Mouse (Mus musculus) cerebellum, adult 9-11 months (tissue): ENCODE results near the gene Ahsa1.
"Not testable (repeated sequence)": the region's sequence is repeated elsewhere in the genome, so short reads cannot be mapped to it uniquely, and the experiment has no call there.

Experiments
- DNase-seq: peaks from one replicate; pipeline ENCODE4 v3.0.0; 2022

Ahsa1 gene

GRCm38 (mm10) chr12:87282743-87283142 is 16.5 kb downstream of the Ahsa1 start:
- DNase-seq: no peak

- DNase-seq: no peak
Measured at GRCm38 (mm10) chr12:87283706-87284105, 17.4 kb downstream of the Ahsa1 start.

GRCm38 (mm10) chr12:87284268-87284667 is 18.0 kb downstream of the Ahsa1 start:
- DNase-seq: no peak

- DNase-seq: no peak
Measured at GRCm38 (mm10) chr12:87284726-87285125, 18.4 kb downstream of the Ahsa1 start.

- no peak for DNase-seq
Measured at GRCm38 (mm10) chr12:87289100-87289499, 22.8 kb downstream of the Ahsa1 start.

GRCm38 (mm10) chr12:87293934-87294333 is 27.7 kb downstream of the Ahsa1 start:
- no peak for DNase-seq

- no peak for DNase-seq
Measured at GRCm38 (mm10) chr12:87299037-87299656, 32.9 kb downstream of the Ahsa1 start.

- DNase-seq: peak; percentile 38
Measured at GRCm38 (mm10) chr12:87299657-87300440, 33.6 kb downstream of the Ahsa1 start, which contains the start of gene Ism2. Gene Ism2, minus strand, starts transcription at chr12:87299705.

- no peak for DNase-seq
Measured at GRCm38 (mm10) chr12:87300441-87300690, 34.1 kb downstream of the Ahsa1 start.

- no peak for DNase-seq
Measured at GRCm38 (mm10) chr12:87301189-87301588, 34.9 kb downstream of the Ahsa1 start.

GRCm38 (mm10) chr12:87305767-87306583 is 39.7 kb downstream of the Ahsa1 start:
- peak; percentile 57 for DNase-seq

GRCm38 (mm10) chr12:87306584-87306844 is 40.2 kb downstream of the Ahsa1 start:
- not testable (repeated sequence) for DNase-seq

- DNase-seq: no peak
Measured at GRCm38 (mm10) chr12:87313098-87313497, 46.8 kb downstream of the Ahsa1 start.

- no peak for DNase-seq
Measured at GRCm38 (mm10) chr12:87317951-87318350, 51.7 kb downstream of the Ahsa1 start.

GRCm38 (mm10) chr12:87319229-87319628 is 53.0 kb downstream of the Ahsa1 start:
- DNase-seq: no peak
